Mouse (Mus musculus) neural tube, embryonic 11.5 days (tissue): ENCODE results near the gene Cenpo. TPM values are rescaled to one million over a fixed set of nuclear protein-coding genes. Genes with fewer than 3 reads are reported as not detected.
A peak's percentile ranks its signal among the peaks of the same experiment; 100 is the strongest.

Source experiments
- ATAC-seq: fragments of 200-750 bp; cut with Nextera tagmentation; 2 replicates; pipeline ENCODE4 v1.8.0; 2017; ENCODE audit warnings: moderate number of reproducible peaks, mild to moderate bottlenecking, moderate TSS enrichment, moderate library complexity; ENCODE audit not compliant: insufficient read depth, low FRiP score, low TSS enrichment
- DNase-seq: peaks from one replicate; pipeline ENCODE4 v3.0.0-alpha.2; 2015; ENCODE audit warnings: low spot score
- H3K27ac ChIP-seq: fragments of 300-500 bp; sonication (generic); 2 replicates; pipeline ENCODE4 v1.5.1; 2014; ENCODE audit warnings: low read depth, mild to moderate bottlenecking, low read length
- H3K27me3 ChIP-seq: fragments of 300-500 bp; sonication (generic); 2 replicates; pipeline ENCODE4 v1.6.1; 2014; ENCODE audit warnings: mild to moderate bottlenecking, low read length, mixed read lengths; ENCODE audit not compliant: control insufficient read depth, insufficient read depth
- H3K36me3 ChIP-seq: fragments of 300-500 bp; sonication (generic); 2 replicates; pipeline ENCODE4 v1.6.1; 2014; ENCODE audit warnings: mild to moderate bottlenecking, low read length, moderate library complexity, mixed read lengths; ENCODE audit not compliant: control insufficient read depth, insufficient read depth
- H3K4me1 ChIP-seq: fragments of 300-500 bp; sonication (generic); 2 replicates; pipeline ENCODE4 v1.6.1; 2014; ENCODE audit warnings: low read length, mixed read lengths; ENCODE audit not compliant: control insufficient read depth, insufficient read depth
- H3K4me2 ChIP-seq: fragments of 300-500 bp; sonication (generic); 2 replicates; pipeline ENCODE4 v1.6.1; 2014; ENCODE audit warnings: low read depth, mild to moderate bottlenecking, moderate library complexity
- H3K4me3 ChIP-seq: fragments of 300-500 bp; sonication (generic); 2 replicates; pipeline ENCODE4 v1.5.1; 2014; ENCODE audit warnings: low read depth, low read length
- H3K9ac ChIP-seq: fragments of 300-500 bp; sonication (generic); 2 replicates; pipeline ENCODE4 v1.6.1; 2014; ENCODE audit warnings: mild to moderate bottlenecking, low read length
- H3K9me3 ChIP-seq: fragments of 300-500 bp; sonication (generic); 2 replicates; pipeline ENCODE4 v1.6.1; 2016; ENCODE audit warnings: low read length; ENCODE audit not compliant: control insufficient read depth
- WGBS: fragments of 180-500 bp; shearing (Covaris S2); extraction: QIAGEN DNeasy Blood & Tissue Kit; methylation state at CpG from one replicate; pipeline ENCODE4 v1.1.7; 2014; 5-methylcytosine and 5-hydroxymethylcytosine counted together
- polyA plus RNA-seq: library from polyadenylated mRNA; unstranded; fragments of >200 nt; fragmentation: Nextera tagmentation; extraction: Ambion mirVana; gene quantifications from 2 replicates; pipeline ENCODE4 v1.2.1, GENCODE M21; 2014

Gene Cenpo
- polyA plus RNA-seq, 1 experiment from 2014 or later = 16.3 TPM

DNA sequence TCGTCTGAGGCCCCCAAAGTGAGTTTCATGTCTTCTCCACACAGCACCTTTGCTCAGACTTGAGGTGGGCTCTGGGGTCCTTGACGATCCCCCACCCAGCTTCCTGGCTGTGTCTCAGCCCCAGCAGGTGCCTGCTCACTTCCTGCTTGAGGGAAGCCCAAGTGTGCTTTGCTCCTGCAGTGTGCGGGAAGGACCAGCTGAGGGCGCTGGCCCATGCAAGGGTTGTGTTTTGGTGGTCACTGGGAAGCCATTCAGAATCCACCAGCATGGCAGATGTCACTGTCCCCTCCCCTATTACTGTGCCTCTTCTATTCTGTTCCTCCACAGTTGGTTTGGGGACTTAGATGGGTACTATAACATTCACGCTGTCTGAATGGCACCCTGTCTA is 45.0 kb downstream of the Cenpo start:
- Histone ChIP-seq H3K27me3 (no peaks in the 10 kb centered on the region), H3K36me3 (no peaks in the 10 kb centered on the region), H3K9me3 (no peaks in the 10 kb centered on the region), H3K4me2 (no peak overlapping the region), H3K9ac (no peak overlapping the region), H3K4me1 (no peaks in the 10 kb centered on the region), H3K27ac (no peak overlapping the region), H3K4me3 (no peak overlapping the region)
- WGBS = 40% methylated on average over 5 of the region's 5 CpGs
- ATAC-seq (no peak), DNase-seq (peak; percentile 56)

DNA sequence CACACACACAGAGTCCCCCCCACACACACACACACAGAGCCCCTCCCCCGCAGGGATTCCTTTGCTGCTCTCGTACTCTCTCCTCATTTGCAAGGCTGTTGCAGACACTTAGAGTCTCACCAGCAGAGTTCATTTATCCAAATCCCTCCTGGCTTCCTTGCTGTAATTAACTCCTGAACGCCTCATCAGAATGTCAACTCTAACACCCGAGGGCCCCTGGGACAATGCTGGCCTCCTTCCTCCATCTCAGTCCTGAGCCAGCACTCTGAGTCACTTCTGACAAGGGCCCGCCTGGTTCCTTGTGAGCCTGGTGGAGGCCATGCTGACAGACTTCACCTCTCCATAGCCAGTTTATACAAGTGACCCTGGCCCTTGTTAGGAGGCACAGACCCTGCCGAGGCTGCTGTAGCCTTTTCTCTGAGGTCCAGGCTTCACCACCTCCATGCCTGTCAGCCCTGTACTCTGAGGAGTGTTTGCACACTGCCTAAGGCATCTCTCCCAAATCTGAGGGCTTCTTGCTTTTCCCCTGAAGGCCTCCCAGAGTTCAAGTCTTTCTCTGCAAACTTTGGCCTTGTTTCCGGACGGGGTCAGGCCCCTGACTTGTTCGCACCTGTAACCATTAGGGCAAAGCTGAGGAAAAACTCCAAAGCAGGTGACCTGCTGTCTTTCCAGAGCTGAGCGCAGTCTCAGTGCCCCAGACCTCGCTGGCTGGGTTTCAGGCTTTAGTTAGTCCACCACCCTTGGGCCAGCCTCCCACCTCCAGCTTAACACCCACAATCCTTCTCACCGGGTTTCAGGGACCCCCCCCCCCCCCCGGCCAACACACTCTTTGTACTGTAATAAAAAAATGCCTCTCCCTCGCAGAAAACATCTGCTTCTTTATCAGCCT is 45.7 kb downstream of the Cenpo start:
- peak; percentile 59 for DNase-seq
- no peaks in the 10 kb centered on the region for H3K36me3 ChIP-seq
- H3K27ac ChIP-seq = peak overlapping the region; percentile 49; the same call in 1 of the 2 replicates
- no peaks in the 10 kb centered on the region for H3K4me1 ChIP-seq
- H3K9ac ChIP-seq = no peak overlapping the region
- H3K4me3 ChIP-seq = no peak overlapping the region
- H3K4me2 ChIP-seq = no peak overlapping the region
- ATAC-seq = peak; percentile 55; the same call in 1 of the 2 replicates
- WGBS = 45% methylated on average over 12 of the region's 14 CpGs
- H3K27me3 ChIP-seq = no peaks in the 10 kb centered on the region
- no peaks in the 10 kb centered on the region for H3K9me3 ChIP-seq

GRCm38 (mm10) chr12:4184648-4185047 is 49.4 kb downstream of the Cenpo start:
- Histone ChIP-seq H3K9ac (no peak overlapping the region), H3K36me3 (no peaks in the 10 kb centered on the region), H3K4me1 (no peaks in the 10 kb centered on the region), H3K9me3 (no peaks in the 10 kb centered on the region), H3K4me2 (no peak overlapping the region), H3K4me3 (no peak overlapping the region), H3K27ac (no peak overlapping the region), H3K27me3 (no peaks in the 10 kb centered on the region)
- WGBS = 62% methylated on average over 2 of the region's 2 CpGs
- DNase-seq (no peak), ATAC-seq (no peak)

DNA sequence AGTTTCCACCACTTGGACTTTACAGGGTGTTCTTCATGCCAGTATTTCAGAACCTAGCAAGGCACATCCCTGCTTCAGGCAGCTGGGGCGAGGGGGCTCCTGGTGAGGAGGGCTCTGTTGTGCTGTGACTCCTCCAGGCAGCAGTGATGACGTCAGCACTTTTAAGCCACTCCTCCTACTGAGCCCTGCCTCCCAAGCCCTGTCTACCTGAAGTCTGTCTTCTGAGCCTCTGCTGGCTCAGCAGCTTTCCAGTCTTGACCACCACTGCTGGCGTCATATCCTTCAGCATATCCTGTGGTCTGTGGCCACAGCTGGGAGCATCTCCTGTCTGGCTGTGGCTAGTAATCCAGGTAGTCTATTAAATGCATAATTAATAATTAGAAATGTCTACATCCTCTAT is 53.6 kb downstream of the Cenpo start:
- DNase-seq (no peak), ATAC-seq (no peak)
- no peaks in the 10 kb centered on the region for H3K9me3 ChIP-seq
- 66% methylated on average over 3 of the region's 3 CpGs for WGBS
- H3K27me3 ChIP-seq = no peaks in the 10 kb centered on the region
- H3K4me1 ChIP-seq = no peaks in the 10 kb centered on the region
- no peak overlapping the region for H3K4me2 ChIP-seq
- no peaks in the 10 kb centered on the region for H3K36me3 ChIP-seq
- no peak overlapping the region for H3K9ac ChIP-seq
- no peak overlapping the region for H3K27ac ChIP-seq
- no peak overlapping the region for H3K4me3 ChIP-seq

GRCm38 (mm10) chr12:4179671-4180233 is 54.3 kb downstream of the Cenpo start:
- Histone ChIP-seq H3K27me3 (no peaks in the 10 kb centered on the region), H3K4me3 (no peak overlapping the region), H3K36me3 (no peaks in the 10 kb centered on the region), H3K27ac (no peak overlapping the region), H3K4me1 (no peaks in the 10 kb centered on the region), H3K4me2 (no peak overlapping the region), H3K9me3 (no peaks in the 10 kb centered on the region), H3K9ac (no peak overlapping the region)
- WGBS = 80% methylated on average over 6 of the region's 6 CpGs
- ATAC-seq (no peak), DNase-seq (no peak)

- 46% methylated on average over 5 of the region's 5 CpGs for WGBS
Observed at GRCm38 (mm10) chr12:4178839-4179238, 55.3 kb downstream of the Cenpo start.

GRCm38 (mm10) chr12:4173108-4173790 is 60.8 kb downstream of the Cenpo start:
- Histone ChIP-seq H3K9me3 (no peaks in the 10 kb centered on the region), H3K27me3 (no peaks in the 10 kb centered on the region), H3K4me1 (no peaks in the 10 kb centered on the region), H3K36me3 (no peaks in the 10 kb centered on the region), H3K27ac (no peak overlapping the region), H3K9ac (no peak overlapping the region), H3K4me2 (no peak overlapping the region), H3K4me3 (no peak overlapping the region)
- WGBS = 89% methylated on average over 15 of the region's 15 CpGs
- ATAC-seq = no peak
- no peak for DNase-seq

More at GRCm38 (mm10) chr12:4178839-4179238, 55.3 kb downstream of the Cenpo start:
- Histone ChIP-seq H3K4me2 (no peak overlapping the region), H3K4me1 (no peaks in the 10 kb centered on the region), H3K36me3 (no peaks in the 10 kb centered on the region), H3K27ac (no peak overlapping the region), H3K4me3 (no peak overlapping the region), H3K27me3 (no peaks in the 10 kb centered on the region), H3K9ac (no peak overlapping the region), H3K9me3 (no peaks in the 10 kb centered on the region)
- no peak for ATAC-seq
- DNase-seq = no peak

DNA sequence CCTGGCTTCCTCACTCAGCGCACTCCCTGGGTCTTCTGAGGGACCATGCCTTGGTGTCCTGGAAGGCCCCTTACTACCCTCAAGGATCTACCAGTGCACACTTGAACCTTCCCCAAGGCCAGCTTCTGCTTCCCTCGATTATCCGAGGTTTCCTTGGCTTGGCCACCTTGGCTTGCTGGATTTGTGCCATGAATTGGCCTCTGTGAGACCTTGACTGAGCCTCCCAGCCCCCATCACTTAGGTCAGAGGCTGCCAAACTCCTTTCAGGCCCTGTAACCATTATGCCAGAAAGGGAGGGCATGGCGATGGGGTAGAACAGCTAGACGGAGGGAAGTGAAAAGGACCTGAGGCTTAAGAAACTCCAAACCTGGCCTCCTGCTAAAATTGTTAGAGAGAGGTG is 64.5 kb downstream of the Cenpo start:
- H3K9ac ChIP-seq = no peak overlapping the region
- no peak for ATAC-seq
- H3K4me3 ChIP-seq = no peak overlapping the region
- no peak overlapping the region for H3K27ac ChIP-seq
- DNase-seq = no peak
- H3K9me3 ChIP-seq = no peaks in the 10 kb centered on the region
- no peaks in the 10 kb centered on the region for H3K36me3 ChIP-seq
- no peaks in the 10 kb centered on the region for H3K27me3 ChIP-seq
- WGBS = 90% methylated on average over 5 of the region's 5 CpGs
- no peak overlapping the region for H3K4me2 ChIP-seq
- no peaks in the 10 kb centered on the region for H3K4me1 ChIP-seq
